Mouse (Mus musculus) liver, embryonic 14.5 days (tissue): ENCODE data around the gene Medag. TPM values are rescaled to one million over a fixed set of nuclear protein-coding genes. Genes with fewer than 3 reads are reported as not detected.

Experiments
- ATAC-seq: fragments of 200-750 bp; cut with Nextera tagmentation; 2 replicates; pipeline ENCODE4 v1.8.0; 2017; ENCODE audit warnings: moderate number of reproducible peaks, mild to moderate bottlenecking, moderate library complexity; ENCODE audit not compliant: insufficient read depth
- DNase-seq, 3 experiments: peaks; one replicate each; pipeline ENCODE4 v3.0.0-alpha.2; 2012 to 2013; ENCODE audit warnings: low read depth in 3 of 3, low spot score in 3 of 3
- H3K27ac ChIP-seq: fragments of 300-500 bp; sonication (generic); 2 replicates; pipeline ENCODE4 v1.5.1; 2014; ENCODE audit warnings: moderate library complexity, mild to moderate bottlenecking, control low read depth, inconsistent platforms
- H3K27me3 ChIP-seq: fragments of 300-500 bp; sonication (generic); 2 replicates; pipeline ENCODE4 v1.6.1; 2014; ENCODE audit warnings: mild to moderate bottlenecking, low read length, moderate library complexity; ENCODE audit not compliant: control insufficient read depth, insufficient read depth
- H3K36me3 ChIP-seq: fragments of 300-500 bp; sonication (generic); replicated peaks from 2 replicates; pipeline ENCODE4 v1.6.1; 2014; ENCODE audit warnings: low read depth; ENCODE audit not compliant: control insufficient read depth, insufficient read depth
- H3K4me1 ChIP-seq, 2 experiments: fragments of 200-500 bp in 1 of 2; fragments of 300-500 bp in 1 of 2; sonication (generic) in 1 of 2; replicated peaks; 2 replicates each; pipeline ENCODE4 v1.6.1; 2012 to 2014; ENCODE audit warnings: antibody characterized with exemption in 1 of 2, inconsistent platforms in 1 of 2, low read length in 1 of 2; ENCODE audit not compliant: control insufficient read depth in 2 of 2, insufficient read depth in 2 of 2
- H3K4me2 ChIP-seq: fragments of 300-500 bp; sonication (generic); 2 replicates; pipeline ENCODE4 v1.6.1; 2014; ENCODE audit warnings: low read depth, mild to moderate bottlenecking, control low read depth, moderate library complexity
- H3K4me3 ChIP-seq, 2 experiments: fragments of 200-500 bp in 1 of 2; fragments of 300-500 bp in 1 of 2; sonication (generic) in 1 of 2; 2 replicates each; pipeline ENCODE4 v1.5.1; 2012 to 2014; ENCODE audit warnings: low read depth in 2 of 2, low read length in 2 of 2, mild to moderate bottlenecking in 2 of 2, control low read depth in 1 of 2, inconsistent platforms in 1 of 2, moderate library complexity in 1 of 2; ENCODE audit not compliant: insufficient read depth in 1 of 2
- H3K9ac ChIP-seq: fragments of 300-500 bp; sonication (generic); replicated peaks from 2 replicates; pipeline ENCODE4 v1.6.1; 2014; ENCODE audit warnings: mild to moderate bottlenecking, control low read depth, moderate library complexity
- H3K9me3 ChIP-seq: fragments of 300-500 bp; sonication (generic); 2 replicates; pipeline ENCODE4 v1.6.1; 2016; ENCODE audit warnings: low read length, mixed read lengths; ENCODE audit not compliant: control insufficient read depth
- CTCF ChIP-seq: IDR thresholded peaks from 2 replicates; pipeline ENCODE4 v1.5.1; 2016; ENCODE audit warnings: antibody characterized with exemption, low read depth, control low read depth
- EP300 ChIP-seq: IDR thresholded peaks from 2 replicates; pipeline ENCODE4 v1.6.1; 2016; ENCODE audit warnings: antibody characterized with exemption, low read depth
- WGBS: fragments of 180-500 bp; shearing (Covaris S2); extraction: QIAGEN DNeasy Blood & Tissue Kit; methylation state at CpG from one replicate; pipeline ENCODE4 v1.1.7; 2014; ENCODE audit not compliant: insufficient replicate concordance; 5-methylcytosine and 5-hydroxymethylcytosine counted together
- polyA plus RNA-seq, 2 experiments: library from polyadenylated mRNA; depleted of rRNA in 1 of 2; stranded (reverse) in 1 of 2; unstranded in 1 of 2; fragments of >200 nt; fragmentation: Nextera tagmentation in 1 of 2; extraction: Ambion mirVana in 1 of 2; gene quantifications; 2 replicates each; pipeline versions ENCODE4 v1.2.1 to v1.2.3; 2012 to 2014

Medag gene
- polyA plus RNA-seq, 2 experiments, result 0.18 to 0.27 TPM

- H3K27ac ChIP-seq, result no peak overlapping the region
- DNase-seq, result peak in 1 of 3 experiments; percentile 22
- 28% methylated on average over 7 of the region's 7 CpGs for whole genome bisulfite sequencing
Observed at GRCm38 (mm10) chr5:149374026-149374425, 37.5 kb upstream of the Medag start.

GRCm38 (mm10) chr5:149375074-149375888, 36.3 kb upstream of the Medag start:
- WGBS, result 49% methylated on average over 14 of the region's 14 CpGs
- Histone ChIP-seq H3K9me3 (no peaks in the 10 kb centered on the region), H3K27me3 (no peaks in the 10 kb centered on the region), H3K4me2 (no peak overlapping the region), H3K27ac (no peak overlapping the region), H3K9ac (no peak overlapping the region), H3K4me3 (no peak overlapping the region), H3K4me1 (peaks cover 0 to 4% of the 10 kb centered on the region in 2 experiments; a peak in 2 of 4 replicates), H3K36me3 (no peaks in the 10 kb centered on the region)
- DNase-seq (no peak), ATAC-seq (no peak)
- TF ChIP-seq EP300 (no peak), CTCF (no peak)

More at GRCm38 (mm10) chr5:149374026-149374425, 37.5 kb upstream of the Medag start:
- no peaks in the 10 kb centered on the region for H3K9me3 ChIP-seq
- H3K27me3 ChIP-seq, result no peaks in the 10 kb centered on the region
- H3K4me1 ChIP-seq, result peaks cover 0 to 4% of the 10 kb centered on the region in 2 experiments; a peak in 2 of 4 replicates
- H3K36me3 ChIP-seq, result no peaks in the 10 kb centered on the region
- no peak for ATAC-seq
- H3K9ac ChIP-seq, result no peak overlapping the region
- TF ChIP-seq EP300 (no peak), CTCF (no peak)
- H3K4me3 ChIP-seq, result no peak overlapping the region
- no peak overlapping the region for H3K4me2 ChIP-seq

- ATAC-seq, result peak; percentile 57
- H3K4me1 ChIP-seq, result peaks cover 0 to 4% of the 10 kb centered on the region in 2 experiments; a peak in 2 of 4 replicates
- no peak overlapping the region for H3K27ac ChIP-seq
- no peak overlapping the region for H3K9ac ChIP-seq
- no peaks in the 10 kb centered on the region for H3K36me3 ChIP-seq
- TF ChIP-seq CTCF (peak; percentile 99), EP300 (no peak)
- DNase-seq, result peak; percentile 40 to 49 (median 42)
- 0% methylated on average over 8 of the region's 8 CpGs for WGBS
- no peaks in the 10 kb centered on the region for H3K9me3 ChIP-seq
- no peak overlapping the region for H3K4me2 ChIP-seq
- H3K4me3 ChIP-seq, result no peak overlapping the region
- H3K27me3 ChIP-seq, result no peaks in the 10 kb centered on the region
Observed at GRCm38 (mm10) chr5:149375889-149376212, 35.7 kb upstream of the Medag start.

GRCm38 (mm10) chr5:149376367-149376766, 35.2 kb upstream of the Medag start:
- 51% methylated on average over 7 of the region's 7 CpGs for WGBS
- DNase-seq (no peak), ATAC-seq (no peak)
- H3K4me1 ChIP-seq, result peaks cover 0 to 4% of the 10 kb centered on the region in 2 experiments; a peak in 2 of 4 replicates
- H3K27me3 ChIP-seq, result no peaks in the 10 kb centered on the region
- no peaks in the 10 kb centered on the region for H3K9me3 ChIP-seq
- H3K27ac ChIP-seq, result no peak overlapping the region
- no peaks in the 10 kb centered on the region for H3K36me3 ChIP-seq
- TF ChIP-seq EP300 (no peak), CTCF (no peak)
- H3K4me3 ChIP-seq, result no peak overlapping the region
- no peak overlapping the region for H3K4me2 ChIP-seq
- no peak overlapping the region for H3K9ac ChIP-seq

GRCm38 (mm10) chr5:149377253-149377652, 34.3 kb upstream of the Medag start:
- ATAC-seq, result no peak
- Histone ChIP-seq H3K4me1 (peaks cover 0 to 7% of the 10 kb centered on the region in 2 experiments; a peak in 2 of 4 replicates), H3K27me3 (no peaks in the 10 kb centered on the region), H3K4me3 (no peak overlapping the region), H3K36me3 (no peaks in the 10 kb centered on the region), H3K4me2 (no peak overlapping the region), H3K9me3 (no peaks in the 10 kb centered on the region), H3K27ac (no peak overlapping the region), H3K9ac (no peak overlapping the region)
- TF ChIP-seq EP300, result no peak
- TF ChIP-seq CTCF, result no peak
- WGBS, result 9% methylated on average over 6 of the region's 6 CpGs
- no peak for DNase-seq
